Mouse (Mus musculus): ENCODE data around the gene Rnf26.

GRCm38 (mm10) chr9:44144718-44145060 is 31.4 kb upstream of the Rnf26 start:
- TF ChIP-seq POLR2A (IDR thresholded peaks at IDR 0.05; ENCODE audit: insufficient read depth, low read depth, low read length) (no peak), CTCF (IDR thresholded peaks at IDR 0.05) (no peak)
